Mouse (Mus musculus): Measurements from ENCODE around the gene Cops6. TPM values are rescaled to one million over a fixed set of nuclear protein-coding genes. Genes with fewer than 3 reads are reported as not detected.

The Cops6 gene
- polyA plus RNA-seq (2014; fragmentation: Nextera tagmentation; extraction: Ambion mirVana), result 242 and 254 TPM in 2 replicates

- Histone ChIP-seq H3K9ac (ENCODE audit: low read length) (peak within 1 kb of the TSS; percentile 76), H3K9me3 (ENCODE audit: control insufficient read depth, low read length) (no peaks in the 10 kb centered on the region), H3K4me3 (ENCODE audit: control insufficient read depth in 1 of 2, insufficient read depth in 1 of 2, low read depth in 1 of 2, low read length in 2 of 2) (peak within 1 kb of the TSS; percentile 63 to 92), H3K27ac (replicated peaks in 1 of 2; ENCODE audit: control insufficient read depth in 1 of 2, insufficient read depth in 1 of 2, low read depth in 2 of 2, low read length in 2 of 2) (peak within 1 kb of the TSS; percentile 56 to 74), H3K4me1 (ENCODE audit: control insufficient read depth in 2 of 2, insufficient read depth in 2 of 2, low read length in 2 of 2) (peaks cover 0 to 13% of the 10 kb centered on the region in 2 experiments; a peak in 2 of 4 replicates), H3K4me2 (ENCODE audit: low read length) (peak within 1 kb of the TSS; percentile 80), H3K36me3 (ENCODE audit: control insufficient read depth, insufficient read depth, low read length) (peaks cover 40% of the 10 kb centered on the region), H3K27me3 (ENCODE audit: control insufficient read depth, insufficient read depth, low read length) (no peaks in the 10 kb centered on the region)
- peak; percentile 90 for ATAC-seq (ENCODE audit: insufficient number of reproducible peaks, insufficient read depth, low FRiP score, low read depth)
- WGBS, result under 1% methylated on average over 42 of the region's 42 CpGs
Observed at GRCm38 (mm10) chr5:138160842-138161665, at the start of gene Cops6. TSS of gene Cops6 (plus strand) at chr5:138161071.

GRCm38 (mm10) chr5:138116255-138117198 is 44.3 kb upstream of the Cops6 start, which contains the start of gene Zscan21:
TSS of gene Zscan21 (plus strand) at chr5:138116903.
- H3K36me3 ChIP-seq (ENCODE audit: control insufficient read depth, insufficient read depth, low read length), result peaks cover 12% of the 10 kb centered on the region; the same call in 1 of the 2 replicates
- peak within 1 kb of the TSS; percentile 87 to 94 for H3K27ac ChIP-seq (replicated peaks in 1 of 2; ENCODE audit: control insufficient read depth in 1 of 2, insufficient read depth in 1 of 2, low read depth in 2 of 2, low read length in 2 of 2)
- H3K9ac ChIP-seq (ENCODE audit: low read length), result peak within 1 kb of the TSS; percentile 87
- H3K4me3 ChIP-seq (ENCODE audit: control insufficient read depth in 1 of 2, insufficient read depth in 1 of 2, low read depth in 1 of 2, low read length in 2 of 2), result peak within 1 kb of the TSS; percentile 64 to 66
- peaks cover 2 to 10% of the 10 kb centered on the region in 2 experiments; a peak in 3 of 4 replicates for H3K4me1 ChIP-seq (ENCODE audit: control insufficient read depth in 2 of 2, insufficient read depth in 2 of 2, low read length in 2 of 2)
- peak within 1 kb of the TSS; percentile 87 for H3K4me2 ChIP-seq (ENCODE audit: low read length)
- peak; percentile 91 for ATAC-seq (ENCODE audit: insufficient number of reproducible peaks, insufficient read depth, low FRiP score, low read depth)
- WGBS, result 7% methylated on average over 38 of the region's 38 CpGs
- no peaks in the 10 kb centered on the region for H3K27me3 ChIP-seq (ENCODE audit: control insufficient read depth, insufficient read depth, low read length)
- no peaks in the 10 kb centered on the region for H3K9me3 ChIP-seq (ENCODE audit: control insufficient read depth, low read length)

- Histone ChIP-seq H3K4me2 (ENCODE audit: low read length) (peak overlapping the region; percentile 87), H3K36me3 (ENCODE audit: control insufficient read depth, insufficient read depth, low read length) (peaks cover 12% of the 10 kb centered on the region; the same call in 1 of the 2 replicates), H3K27ac (replicated peaks in 1 of 2; ENCODE audit: control insufficient read depth in 1 of 2, insufficient read depth in 1 of 2, low read depth in 2 of 2, low read length in 2 of 2) (peak overlapping the region; percentile 87 to 94), H3K9ac (ENCODE audit: low read length) (peak overlapping the region; percentile 87), H3K9me3 (ENCODE audit: control insufficient read depth, low read length) (no peaks in the 10 kb centered on the region), H3K4me3 (ENCODE audit: control insufficient read depth in 1 of 2, insufficient read depth in 1 of 2, low read depth in 1 of 2, low read length in 2 of 2) (peak overlapping the region; percentile 64 to 66), H3K4me1 (ENCODE audit: control insufficient read depth in 2 of 2, insufficient read depth in 2 of 2, low read length in 2 of 2) (peaks cover 2 to 10% of the 10 kb centered on the region in 2 experiments; a peak in 3 of 4 replicates), H3K27me3 (ENCODE audit: control insufficient read depth, insufficient read depth, low read length) (no peaks in the 10 kb centered on the region)
- WGBS, result 7% methylated on average over 16 of the region's 16 CpGs
- ATAC-seq (ENCODE audit: insufficient number of reproducible peaks, insufficient read depth, low FRiP score, low read depth), result peak; percentile 28; the same call in 1 of the 2 replicates
Observed at GRCm38 (mm10) chr5:138117199-138118015, 43.5 kb upstream of the Cops6 start.

- 72% methylated on average over 3 of the region's 3 CpGs for WGBS
- H3K27ac ChIP-seq (replicated peaks in 1 of 2; ENCODE audit: control insufficient read depth in 1 of 2, insufficient read depth in 1 of 2, low read depth in 2 of 2, low read length in 2 of 2), result peak overlapping the region in 1 of 2 experiments; percentile 94; a peak in 2 of 4 replicates
Observed at GRCm38 (mm10) chr5:138118041-138118440, 42.8 kb upstream of the Cops6 start.

GRCm38 (mm10) chr5:138132425-138133064 is 28.3 kb upstream of the Cops6 start:
- Histone ChIP-seq H3K4me1 (ENCODE audit: control insufficient read depth in 2 of 2, insufficient read depth in 2 of 2, low read length in 2 of 2) (peaks cover 0 to 7% of the 10 kb centered on the region in 2 experiments; a peak in 1 of 4 replicates), H3K9ac (ENCODE audit: low read length) (no peak overlapping the region), H3K27ac (replicated peaks in 1 of 2; ENCODE audit: control insufficient read depth in 1 of 2, insufficient read depth in 1 of 2, low read depth in 2 of 2, low read length in 2 of 2) (no peak overlapping the region), H3K27me3 (ENCODE audit: control insufficient read depth, insufficient read depth, low read length) (no peaks in the 10 kb centered on the region), H3K4me3 (ENCODE audit: control insufficient read depth in 1 of 2, insufficient read depth in 1 of 2, low read depth in 1 of 2, low read length in 2 of 2) (no peak overlapping the region), H3K36me3 (ENCODE audit: control insufficient read depth, insufficient read depth, low read length) (peaks cover 78% of the 10 kb centered on the region), H3K9me3 (ENCODE audit: control insufficient read depth, low read length) (no peaks in the 10 kb centered on the region), H3K4me2 (ENCODE audit: low read length) (no peak overlapping the region)
- 75% methylated on average over 5 of the region's 5 CpGs for WGBS
- ATAC-seq (ENCODE audit: insufficient number of reproducible peaks, insufficient read depth, low FRiP score, low read depth), result no peak

More at GRCm38 (mm10) chr5:138118041-138118440, 42.8 kb upstream of the Cops6 start:
- H3K36me3 ChIP-seq (ENCODE audit: control insufficient read depth, insufficient read depth, low read length), result peaks cover 15% of the 10 kb centered on the region; the same call in 1 of the 2 replicates
- H3K4me2 ChIP-seq (ENCODE audit: low read length), result peak overlapping the region; percentile 87
- no peak for ATAC-seq (ENCODE audit: insufficient number of reproducible peaks, insufficient read depth, low FRiP score, low read depth)
- peaks cover 2 to 10% of the 10 kb centered on the region in 2 experiments; a peak in 3 of 4 replicates for H3K4me1 ChIP-seq (ENCODE audit: control insufficient read depth in 2 of 2, insufficient read depth in 2 of 2, low read length in 2 of 2)
- H3K4me3 ChIP-seq (ENCODE audit: control insufficient read depth in 1 of 2, insufficient read depth in 1 of 2, low read depth in 1 of 2, low read length in 2 of 2), result peak overlapping the region; percentile 64 to 66; a peak in 3 of 4 replicates
- peak overlapping the region; percentile 87 for H3K9ac ChIP-seq (ENCODE audit: low read length)
- H3K9me3 ChIP-seq (ENCODE audit: control insufficient read depth, low read length), result no peaks in the 10 kb centered on the region
- no peaks in the 10 kb centered on the region for H3K27me3 ChIP-seq (ENCODE audit: control insufficient read depth, insufficient read depth, low read length)

GRCm38 (mm10) chr5:138137257-138137656 is 23.6 kb upstream of the Cops6 start:
- H3K4me3 ChIP-seq (ENCODE audit: control insufficient read depth in 1 of 2, insufficient read depth in 1 of 2, low read depth in 1 of 2, low read length in 2 of 2), result no peak overlapping the region
- 56% methylated on average over 4 of the region's 4 CpGs for WGBS
- no peaks in the 10 kb centered on the region for H3K27me3 ChIP-seq (ENCODE audit: control insufficient read depth, insufficient read depth, low read length)
- no peak for ATAC-seq (ENCODE audit: insufficient number of reproducible peaks, insufficient read depth, low FRiP score, low read depth)
- H3K27ac ChIP-seq (replicated peaks in 1 of 2; ENCODE audit: control insufficient read depth in 1 of 2, insufficient read depth in 1 of 2, low read depth in 2 of 2, low read length in 2 of 2), result no peak overlapping the region; a peak in 1 of 4 replicates
- no peak overlapping the region for H3K4me2 ChIP-seq (ENCODE audit: low read length)
- peaks cover 0 to 8% of the 10 kb centered on the region in 2 experiments; a peak in 1 of 4 replicates for H3K4me1 ChIP-seq (ENCODE audit: control insufficient read depth in 2 of 2, insufficient read depth in 2 of 2, low read length in 2 of 2)
- no peaks in the 10 kb centered on the region for H3K9me3 ChIP-seq (ENCODE audit: control insufficient read depth, low read length)
- no peak overlapping the region for H3K9ac ChIP-seq (ENCODE audit: low read length)
- H3K36me3 ChIP-seq (ENCODE audit: control insufficient read depth, insufficient read depth, low read length), result peaks cover 34% of the 10 kb centered on the region
